Mouse (Mus musculus): ENCODE measurements around the gene Trp53bp1. TPM values are rescaled to one million over a fixed set of nuclear protein-coding genes. Genes with fewer than 3 reads are reported as not detected.

Gene Trp53bp1
- polyA plus RNA-seq, 1 experiment from 2014 or later: 230 TPM

- H3K27me3 ChIP-seq: peaks cover 9% of the 10 kb centered on the region; the same call in 1 of the 2 replicates
- no peak for ATAC-seq (ENCODE audit: low FRiP score, low read depth)
- no peak overlapping the region for H3K27ac ChIP-seq (replicated peaks)
- no peak overlapping the region for H3K9ac ChIP-seq (replicated peaks)
- WGBS: 71% methylated on average over 5 of the region's 5 CpGs
- peaks cover 63% of the 10 kb centered on the region for H3K4me1 ChIP-seq
- H3K36me3 ChIP-seq: no peaks in the 10 kb centered on the region
- H3K4me3 ChIP-seq: no peak overlapping the region
- no peak overlapping the region for H3K4me2 ChIP-seq (replicated peaks)
- no peaks in the 10 kb centered on the region for H3K9me3 ChIP-seq
These were observed 21.3 kb upstream of the Trp53bp1 start for GRCm38 (mm10) chr2:121292316-121293013.

DNA sequence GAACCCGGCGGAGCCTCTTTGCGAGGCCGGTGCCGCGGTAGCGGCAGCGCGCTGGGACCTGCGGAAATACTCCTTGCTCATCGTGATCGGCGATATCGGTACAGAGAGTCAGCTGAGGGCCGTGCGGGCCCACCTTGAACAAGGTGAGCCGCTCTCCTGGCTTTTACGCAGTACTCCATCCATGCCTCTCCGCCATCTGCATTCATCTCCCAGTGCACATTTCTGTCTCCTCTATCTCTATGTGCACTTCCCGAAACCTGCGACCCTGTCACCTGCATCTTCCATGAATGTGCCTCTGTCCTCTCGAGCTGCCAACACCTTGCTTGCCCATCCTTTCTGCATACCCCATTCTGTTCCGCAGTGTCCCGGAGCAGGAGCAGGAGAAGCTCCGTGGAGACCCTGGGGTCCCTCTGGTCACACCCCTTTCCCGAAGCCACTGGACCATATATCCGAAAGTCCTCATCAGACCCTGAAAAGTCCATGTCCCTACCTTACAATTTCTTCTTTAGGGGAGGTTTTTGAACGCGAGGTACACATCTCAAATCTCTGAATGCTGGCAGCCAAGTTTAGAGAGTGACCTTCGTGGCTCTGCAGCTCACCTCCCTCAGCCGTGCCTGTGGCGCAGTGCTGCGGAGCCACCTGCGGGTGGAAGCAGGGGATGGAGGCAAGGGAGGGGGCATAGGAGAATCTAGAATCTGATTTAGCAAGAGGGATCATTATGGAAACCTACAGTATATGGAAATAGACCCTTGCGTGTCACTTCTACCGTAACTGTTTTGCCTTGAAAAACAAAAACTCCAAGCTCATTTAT is 18.7 kb upstream of the Trp53bp1 start:
- peak overlapping the region; percentile 65 for H3K9ac ChIP-seq (replicated peaks)
- ATAC-seq (ENCODE audit: low FRiP score, low read depth): peak; percentile 69; the same call in 1 of the 2 replicates
- peak overlapping the region; percentile 81 for H3K4me2 ChIP-seq (replicated peaks)
- H3K4me1 ChIP-seq: peaks cover 38% of the 10 kb centered on the region
- 3% methylated on average over 36 of the region's 36 CpGs for WGBS
- H3K4me3 ChIP-seq: peak overlapping the region; percentile 59
- no peaks in the 10 kb centered on the region for H3K9me3 ChIP-seq
- no peaks in the 10 kb centered on the region for H3K36me3 ChIP-seq
- peaks cover 9% of the 10 kb centered on the region; the same call in 1 of the 2 replicates for H3K27me3 ChIP-seq
- peak overlapping the region; percentile 52 for H3K27ac ChIP-seq (replicated peaks)

DNA sequence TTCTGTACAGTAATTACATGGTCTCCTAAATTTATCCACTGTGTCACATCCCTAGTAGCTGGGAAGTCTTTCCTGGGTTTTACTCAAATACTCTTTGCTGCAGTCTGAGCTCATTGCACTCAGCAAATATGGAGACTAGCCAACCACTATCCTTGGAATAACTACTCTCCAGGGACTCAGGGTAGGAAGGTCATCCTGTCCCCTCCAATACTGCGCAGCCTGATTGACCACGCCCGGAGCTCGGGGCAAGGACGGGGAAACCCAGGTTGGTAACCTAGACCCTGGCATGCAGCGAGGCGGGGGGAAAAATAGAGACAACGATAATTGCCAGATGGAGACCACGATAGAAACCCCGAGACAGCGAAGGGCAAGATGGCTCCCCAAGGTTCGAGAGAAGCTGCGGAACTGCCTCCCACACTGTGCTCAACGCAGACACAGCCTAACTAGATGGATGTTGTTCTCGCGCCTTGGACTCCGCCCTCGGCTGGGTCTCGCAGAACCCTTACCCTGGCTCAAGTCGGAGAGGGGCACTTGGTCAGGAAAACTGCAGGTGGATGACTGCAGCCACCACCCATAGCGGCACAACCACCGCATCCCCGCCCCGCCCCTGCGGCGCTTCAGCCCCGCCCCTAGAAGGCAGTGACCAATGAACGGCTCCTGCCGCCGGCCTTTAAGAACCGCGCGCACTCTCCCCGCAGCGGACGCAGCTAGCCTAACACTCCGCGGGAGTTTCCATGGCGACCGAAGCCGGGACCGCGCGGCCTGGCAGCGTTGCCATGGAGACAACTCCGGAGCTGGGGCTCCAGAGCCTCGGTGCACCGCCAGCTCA is 17.9 kb upstream of the Trp53bp1 start, which contains the start of gene Map1a:
Gene Map1a, plus strand, starts transcription at position 700 of the 829 bp plus-strand sequence.
- H3K36me3 ChIP-seq: no peaks in the 10 kb centered on the region
- no peaks in the 10 kb centered on the region for H3K9me3 ChIP-seq
- peaks cover 30% of the 10 kb centered on the region for H3K4me1 ChIP-seq
- peak within 1 kb of the TSS; percentile 81 for H3K4me2 ChIP-seq (replicated peaks)
- H3K27me3 ChIP-seq: peaks cover 9% of the 10 kb centered on the region; the same call in 1 of the 2 replicates
- H3K9ac ChIP-seq (replicated peaks): peak within 1 kb of the TSS; percentile 65
- peak; percentile 98 for ATAC-seq (ENCODE audit: low FRiP score, low read depth)
- H3K27ac ChIP-seq (replicated peaks): peak within 1 kb of the TSS; percentile 81
- under 1% methylated on average over 48 of the region's 48 CpGs for WGBS
- H3K4me3 ChIP-seq: peak within 1 kb of the TSS; percentile 59

- Histone ChIP-seq H3K27me3 (peaks cover 9% of the 10 kb centered on the region; the same call in 1 of the 2 replicates), H3K4me2 (replicated peaks) (peak overlapping the region; percentile 81), H3K27ac (replicated peaks) (peak overlapping the region; percentile 81), H3K4me3 (no peak overlapping the region), H3K36me3 (no peaks in the 10 kb centered on the region), H3K9ac (replicated peaks) (no peak overlapping the region), H3K9me3 (no peaks in the 10 kb centered on the region), H3K4me1 (peaks cover 21% of the 10 kb centered on the region)
- WGBS: 65% methylated on average over 2 of the region's 2 CpGs
- no peak for ATAC-seq (ENCODE audit: low FRiP score, low read depth)
These were observed 16.6 kb upstream of the Trp53bp1 start for GRCm38 (mm10) chr2:121287850-121288249.

- H3K27me3 ChIP-seq: no peaks in the 10 kb centered on the region
- H3K4me1 ChIP-seq: peaks cover 33% of the 10 kb centered on the region
- peak overlapping the region; percentile 96 for H3K27ac ChIP-seq (replicated peaks)
- H3K4me3 ChIP-seq: peak overlapping the region; percentile 91
- no peak overlapping the region for H3K9ac ChIP-seq (replicated peaks)
- peak; percentile 51 for ATAC-seq (ENCODE audit: low FRiP score, low read depth)
- WGBS: 10% methylated on average over 4 of the region's 4 CpGs
- H3K4me2 ChIP-seq (replicated peaks): peak overlapping the region; percentile 78
- no peaks in the 10 kb centered on the region for H3K9me3 ChIP-seq
- H3K36me3 ChIP-seq: peaks cover 29% of the 10 kb centered on the region
These were observed 815 bp upstream of the Trp53bp1 start for GRCm38 (mm10) chr2:121271928-121272516.

DNA sequence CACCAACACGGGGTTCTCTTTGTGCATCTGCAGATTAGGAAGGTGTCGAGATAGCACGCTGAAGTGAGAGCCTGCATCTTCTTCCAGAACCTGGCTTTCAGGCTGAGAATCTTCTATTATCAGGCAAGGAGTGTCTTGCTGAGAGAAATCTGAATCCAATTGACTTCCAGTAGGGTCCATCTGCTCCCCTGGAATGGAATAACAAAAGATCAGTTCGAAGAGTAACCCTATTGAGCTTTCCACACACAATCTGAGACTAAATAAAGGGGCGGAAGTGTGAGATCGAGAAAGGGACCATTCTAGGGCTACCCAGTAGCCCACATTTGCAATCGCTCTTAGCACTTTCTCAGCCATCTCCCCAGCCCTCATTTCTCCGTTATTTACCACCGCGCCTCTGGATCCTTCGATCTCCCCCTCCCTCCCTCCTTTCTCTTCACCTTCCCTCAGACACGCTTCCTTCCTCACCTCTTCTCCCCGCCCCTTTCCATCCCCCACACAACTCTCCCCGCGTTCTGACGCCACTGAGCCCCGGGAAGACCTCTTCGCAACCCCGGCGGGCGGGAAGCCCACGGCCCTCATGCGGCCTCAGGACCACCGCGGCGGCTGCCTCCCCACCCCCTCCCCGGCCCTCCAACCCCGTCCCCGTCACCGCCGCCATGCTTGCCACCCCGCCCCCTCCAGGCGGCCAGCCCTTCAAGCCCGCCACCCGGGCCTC is 529 bp downstream of the Trp53bp1 start:
- WGBS: 2% methylated on average over 33 of the region's 35 CpGs
- Histone ChIP-seq H3K27ac (replicated peaks) (peak overlapping the region; percentile 96), H3K36me3 (peaks cover 35% of the 10 kb centered on the region), H3K9ac (replicated peaks) (peak overlapping the region; percentile 94), H3K4me3 (peak overlapping the region; percentile 91), H3K9me3 (no peaks in the 10 kb centered on the region), H3K27me3 (no peaks in the 10 kb centered on the region), H3K4me2 (replicated peaks) (peak overlapping the region; percentile 78), H3K4me1 (peaks cover 33% of the 10 kb centered on the region)
- peak; percentile 85 for ATAC-seq (ENCODE audit: low FRiP score, low read depth)

GRCm38 (mm10) chr2:121268446-121268845 is 2.8 kb downstream of the Trp53bp1 start:
- H3K4me1 ChIP-seq: peaks cover 33% of the 10 kb centered on the region

DNA sequence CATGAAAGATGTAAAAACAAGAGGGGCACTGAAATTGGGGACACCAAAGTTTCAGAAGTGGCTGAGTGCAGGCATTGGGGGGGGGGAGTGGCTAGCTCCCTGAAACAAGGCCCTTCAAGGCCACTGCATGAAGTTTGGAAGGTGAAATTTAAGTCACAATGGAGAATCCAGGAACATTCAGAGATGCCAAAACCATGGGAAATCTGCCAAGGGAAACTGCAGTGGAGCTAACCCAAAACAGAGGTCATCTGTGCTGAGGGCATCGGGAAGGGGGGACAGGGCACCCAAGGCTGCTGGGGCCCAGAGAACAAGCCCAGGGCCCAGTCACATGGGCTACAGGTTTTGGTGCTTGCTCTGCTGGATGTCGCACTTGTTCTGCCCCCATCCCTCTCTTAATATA is 21.4 kb downstream of the Trp53bp1 start:
- Histone ChIP-seq H3K36me3 (peaks cover 97% of the 10 kb centered on the region), H3K27me3 (no peaks in the 10 kb centered on the region), H3K9me3 (no peaks in the 10 kb centered on the region), H3K4me3 (no peak overlapping the region), H3K9ac (replicated peaks) (no peak overlapping the region), H3K4me1 (no peaks in the 10 kb centered on the region), H3K4me2 (replicated peaks) (no peak overlapping the region), H3K27ac (replicated peaks) (no peak overlapping the region)
- ATAC-seq (ENCODE audit: low FRiP score, low read depth): no peak
- 91% methylated on average over 2 of the region's 2 CpGs for WGBS

More at GRCm38 (mm10) chr2:121268446-121268845, 2.8 kb downstream of the Trp53bp1 start:
- no peaks in the 10 kb centered on the region for H3K9me3 ChIP-seq
- no peak overlapping the region for H3K9ac ChIP-seq (replicated peaks)
- no peak overlapping the region for H3K4me3 ChIP-seq
- no peak overlapping the region for H3K27ac ChIP-seq (replicated peaks)
- no peak for ATAC-seq (ENCODE audit: low FRiP score, low read depth)
- 85% methylated on average over 8 of the region's 8 CpGs for WGBS
- no peaks in the 10 kb centered on the region for H3K27me3 ChIP-seq
- H3K36me3 ChIP-seq: peaks cover 45% of the 10 kb centered on the region
- peak overlapping the region; percentile 78 for H3K4me2 ChIP-seq (replicated peaks)

DNA sequence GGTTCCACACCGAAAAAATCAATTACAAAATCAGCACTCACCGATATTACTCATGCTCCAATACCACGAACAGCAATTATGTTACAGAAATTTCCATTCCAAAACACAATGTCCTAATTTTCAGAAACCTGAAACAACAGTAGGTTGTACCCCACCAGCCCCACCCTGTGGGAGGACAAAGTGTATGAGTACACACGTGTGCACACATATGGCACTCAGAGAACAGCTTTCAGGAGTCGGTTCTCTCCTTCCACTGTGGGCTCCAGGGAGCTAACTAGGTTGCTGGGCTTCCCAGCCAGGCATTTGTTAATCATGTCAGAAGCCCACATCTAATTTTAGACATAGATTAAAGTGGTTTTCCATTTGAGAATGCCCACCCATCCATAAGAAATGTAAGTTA is 27.1 kb downstream of the Trp53bp1 start:
- Histone ChIP-seq H3K9me3 (no peaks in the 10 kb centered on the region), H3K9ac (replicated peaks) (no peak overlapping the region), H3K4me1 (no peaks in the 10 kb centered on the region), H3K4me2 (replicated peaks) (no peak overlapping the region), H3K36me3 (peaks cover 89% of the 10 kb centered on the region), H3K27me3 (no peaks in the 10 kb centered on the region), H3K27ac (replicated peaks) (no peak overlapping the region), H3K4me3 (no peak overlapping the region)
- no peak for ATAC-seq (ENCODE audit: low FRiP score, low read depth)
- WGBS: 92% methylated on average over 5 of the region's 5 CpGs

- no peak for ATAC-seq (ENCODE audit: low FRiP score, low read depth)
- no peak overlapping the region for H3K27ac ChIP-seq (replicated peaks)
- H3K27me3 ChIP-seq: no peaks in the 10 kb centered on the region
- no peak overlapping the region for H3K9ac ChIP-seq (replicated peaks)
- H3K4me3 ChIP-seq: no peak overlapping the region
- no peak overlapping the region for H3K4me2 ChIP-seq (replicated peaks)
- H3K4me1 ChIP-seq: no peaks in the 10 kb centered on the region
- peaks cover 89% of the 10 kb centered on the region for H3K36me3 ChIP-seq
- 88% methylated on average over 4 of the region's 4 CpGs for WGBS
- H3K9me3 ChIP-seq: no peaks in the 10 kb centered on the region
These were observed 31.8 kb downstream of the Trp53bp1 start for GRCm38 (mm10) chr2:121239426-121239825.
